Mouse (Mus musculus): ENCODE measurements around the gene Icosl. TPM values are rescaled to one million over a fixed set of nuclear protein-coding genes. Genes with fewer than 3 reads are reported as not detected.

Icosl gene
- polyA plus RNA-seq (2017; shearing (Covaris generic)): 9.8 TPM

DNA sequence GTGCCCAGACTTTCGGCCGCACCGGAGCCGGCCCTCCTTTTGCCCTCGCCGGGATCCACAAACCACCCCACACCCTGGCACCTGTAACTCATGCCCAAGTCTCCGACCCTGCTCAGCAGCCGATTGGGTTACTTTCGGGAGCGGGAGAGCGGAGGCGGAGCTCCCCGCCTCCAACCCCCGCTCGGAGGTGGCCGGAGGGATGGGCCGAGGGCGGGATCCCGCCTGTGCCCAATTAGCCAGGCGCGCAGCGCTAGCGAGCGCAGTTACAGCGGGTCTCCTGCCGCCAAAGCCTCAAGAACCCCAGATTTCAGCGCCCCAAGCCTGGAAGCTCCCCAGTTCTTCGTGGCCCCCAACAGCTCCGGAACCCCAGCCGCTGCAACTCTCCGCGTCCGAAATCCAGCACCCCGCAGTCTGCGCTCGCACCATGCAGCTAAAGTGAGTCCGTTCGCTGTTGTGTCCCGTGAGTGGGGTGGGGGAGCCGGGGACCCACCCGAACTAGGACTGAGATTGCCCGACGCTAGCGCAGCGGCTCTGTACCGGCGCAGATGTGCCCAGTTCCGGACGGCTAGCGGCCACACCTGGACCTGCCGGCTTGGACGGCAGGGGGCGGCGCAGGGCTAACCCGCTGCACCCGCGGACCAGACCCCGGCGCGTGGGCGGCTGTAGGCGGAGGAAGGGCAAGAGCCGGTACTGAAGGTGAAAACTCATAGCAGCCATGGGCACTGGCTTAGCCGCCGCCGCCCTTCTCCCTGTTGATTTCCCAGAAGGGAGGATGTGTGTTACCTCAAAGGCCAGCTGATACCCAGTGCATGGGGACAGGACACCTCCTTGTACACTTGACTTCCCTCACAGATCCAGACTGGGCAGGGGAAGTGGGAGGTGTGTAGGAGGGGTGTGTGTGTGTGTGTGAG lies at the start of gene Icosl:
Gene Icosl (plus strand): TSS at position 202 of the 911 bp plus-strand sequence.

DNA sequence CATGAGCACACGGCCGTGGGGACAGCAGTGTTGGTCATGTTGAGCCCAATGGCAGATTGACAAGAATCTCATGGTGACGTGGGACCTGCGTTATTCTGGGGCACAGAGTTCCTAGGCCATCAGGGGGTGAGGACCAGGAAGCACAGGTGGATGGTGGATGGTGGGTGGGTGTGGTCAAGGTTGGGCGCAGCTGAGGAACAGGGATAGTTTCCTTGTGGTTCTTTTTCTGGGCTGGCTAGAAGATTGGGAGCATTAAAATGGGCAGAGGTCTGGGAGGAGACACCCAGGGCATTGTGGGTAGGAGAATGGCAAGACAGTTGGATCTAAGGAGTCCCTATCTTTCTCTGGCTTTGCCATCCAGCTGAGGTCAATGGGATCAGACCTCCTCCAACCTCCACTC lies 27.5 kb upstream of the Icosl start, which contains the start of gene Dnmt3l:
Gene Dnmt3l (plus strand): TSS at position 301 of the 400 bp plus-strand sequence.

DNA sequence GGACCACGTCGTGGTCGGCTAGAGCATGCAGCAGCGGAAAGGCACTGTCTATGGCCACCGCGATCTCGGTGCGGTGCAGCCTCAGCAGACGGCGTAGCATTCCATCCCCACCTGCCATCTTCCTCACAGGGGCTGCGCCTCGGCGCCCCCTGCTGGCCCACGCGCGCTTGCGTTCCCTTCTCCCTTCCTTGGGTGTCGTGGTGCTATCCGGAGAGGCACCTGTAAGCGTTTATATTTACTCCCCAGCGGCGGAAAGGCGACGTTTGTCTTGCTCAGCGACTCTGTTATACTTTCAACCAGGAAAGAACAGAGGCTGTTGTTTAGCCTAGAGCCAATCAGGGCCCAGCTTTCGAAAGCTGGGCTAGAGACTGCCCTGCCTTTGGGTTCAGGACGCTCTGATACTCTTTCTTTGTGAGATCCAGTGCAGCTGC lies 25.7 kb upstream of the Icosl start, which contains the start of gene Aire:
Gene Aire (minus strand): TSS at position 205 of the 431 bp plus-strand sequence.

Other genes with a start within 250 kb of the Icosl start
- gene Krtap10-4, start 242.2 kb upstream of the Icosl start, polyA plus RNA-seq (2017; shearing (Covaris generic)): not detected
- gene Krtap10-10, start 233.4 kb upstream of the Icosl start, polyA plus RNA-seq (2017; shearing (Covaris generic)): not detected
- not detected for gene Gm36176, start 222.5 kb upstream of the Icosl start, polyA plus RNA-seq (2017; shearing (Covaris generic))
- not detected for gene Gm10318, start 216.4 kb upstream of the Icosl start, polyA plus RNA-seq (2017; shearing (Covaris generic))
- not detected for gene Gm3285, start 207.3 kb upstream of the Icosl start, polyA plus RNA-seq (2017; shearing (Covaris generic))
- gene Lrrc3, start 166.8 kb upstream of the Icosl start, polyA plus RNA-seq (2017; shearing (Covaris generic)): not detected
- gene Trpm2, start 98.7 kb upstream of the Icosl start, polyA plus RNA-seq (2017; shearing (Covaris generic)): 1.3 TPM
- gene 1810043G02Rik, start 90.8 kb upstream of the Icosl start, polyA plus RNA-seq (2017; shearing (Covaris generic)): 10.6 TPM
- gene Pfkl, start 59.2 kb upstream of the Icosl start, polyA plus RNA-seq (2017; shearing (Covaris generic)): 94.5 TPM
- not detected for gene Dnmt3l, start 27.4 kb upstream of the Icosl start, polyA plus RNA-seq (2017; shearing (Covaris generic))
- 0.49 TPM for gene Aire, start 25.7 kb upstream of the Icosl start, polyA plus RNA-seq (2017; shearing (Covaris generic))
- 72.6 TPM for gene D10Jhu81e, start 100.5 kb downstream of the Icosl start, polyA plus RNA-seq (2017; shearing (Covaris generic))
- gene Pwp2, start 115.8 kb downstream of the Icosl start, polyA plus RNA-seq (2017; shearing (Covaris generic)): 30.7 TPM
- gene Trappc10, start 175.3 kb downstream of the Icosl start, polyA plus RNA-seq (2017; shearing (Covaris generic)): 4.5 TPM